Mouse (Mus musculus): ENCODE measurements around the gene Speg. TPM values are rescaled to one million over a fixed set of nuclear protein-coding genes. Genes with fewer than 3 reads are reported as not detected.
A peak's percentile ranks its signal among the peaks of the same experiment; 100 is the strongest.

Speg gene
- polyA plus RNA-seq, 1 experiment from 2014 or later, result 20.1 TPM

- Histone ChIP-seq H3K9me3 (ENCODE audit: control insufficient read depth) (no peaks in the 10 kb centered on the region), H3K27me3 (replicated peaks; ENCODE audit: control insufficient read depth, insufficient read depth, low read length) (peaks cover 72% of the 10 kb centered on the region), H3K36me3 (ENCODE audit: control insufficient read depth, insufficient read depth) (no peaks in the 10 kb centered on the region), H3K4me3 (ENCODE audit: low read depth, low read length) (0 out of 2 replicates have a peak overlapping the region, but pooled peaks have one; percentile 3), H3K4me1 (replicated peaks; ENCODE audit: control insufficient read depth, insufficient read depth, low read length) (peaks cover 9% of the 10 kb centered on the region), H3K27ac (ENCODE audit: low read depth, low read length) (no peak overlapping the region), H3K4me2 (replicated peaks; ENCODE audit: low read depth) (no peak overlapping the region), H3K9ac (ENCODE audit: low read depth, low read length) (no peak overlapping the region)
- 16% methylated on average over 8 of the region's 8 CpGs for WGBS
- no peak for ATAC-seq
- TF ChIP-seq CTCF (IDR thresholded peaks at IDR 0.05; ENCODE audit: low read depth), result no peak
These were observed 74.5 kb downstream of the Speg start for GRCm38 (mm10) chr1:75449377-75450135.

GRCm38 (mm10) chr1:75450314-75451005, 75.4 kb downstream of the Speg start, which contains the start of gene Asic4:
Gene Asic4 (plus strand): TSS chr1:75450436.
- no peak for TF ChIP-seq CTCF (IDR thresholded peaks at IDR 0.05; ENCODE audit: low read depth)
- H3K4me2 ChIP-seq (replicated peaks; ENCODE audit: low read depth), result peak within 1 kb of the TSS; percentile 50
- no peak within 1 kb of the TSS for H3K27ac ChIP-seq (ENCODE audit: low read depth, low read length)
- 0 out of 2 replicates have a peak within 1 kb of the TSS, but pooled peaks have one; percentile 3 for H3K4me3 ChIP-seq (ENCODE audit: low read depth, low read length)
- no peaks in the 10 kb centered on the region for H3K36me3 ChIP-seq (ENCODE audit: control insufficient read depth, insufficient read depth)
- H3K27me3 ChIP-seq (replicated peaks; ENCODE audit: control insufficient read depth, insufficient read depth, low read length), result peaks cover 78% of the 10 kb centered on the region
- H3K4me1 ChIP-seq (replicated peaks; ENCODE audit: control insufficient read depth, insufficient read depth, low read length), result peaks cover 9% of the 10 kb centered on the region
- no peak within 1 kb of the TSS for H3K9ac ChIP-seq (ENCODE audit: low read depth, low read length)
- ATAC-seq, result no peak
- H3K9me3 ChIP-seq (ENCODE audit: control insufficient read depth), result no peaks in the 10 kb centered on the region
- 1% methylated on average over 32 of the region's 35 CpGs for WGBS

GRCm38 (mm10) chr1:75451900-75452299, 76.8 kb downstream of the Speg start:
- Histone ChIP-seq H3K4me1 (replicated peaks; ENCODE audit: control insufficient read depth, insufficient read depth, low read length) (peaks cover 8% of the 10 kb centered on the region), H3K9me3 (ENCODE audit: control insufficient read depth) (no peaks in the 10 kb centered on the region), H3K27ac (ENCODE audit: low read depth, low read length) (no peak overlapping the region), H3K36me3 (ENCODE audit: control insufficient read depth, insufficient read depth) (no peaks in the 10 kb centered on the region), H3K9ac (ENCODE audit: low read depth, low read length) (no peak overlapping the region), H3K4me3 (ENCODE audit: low read depth, low read length) (no peak overlapping the region), H3K27me3 (replicated peaks; ENCODE audit: control insufficient read depth, insufficient read depth, low read length) (peaks cover 79% of the 10 kb centered on the region), H3K4me2 (replicated peaks; ENCODE audit: low read depth) (no peak overlapping the region)
- TF ChIP-seq CTCF (IDR thresholded peaks at IDR 0.05; ENCODE audit: low read depth), result no peak
- no peak for ATAC-seq
- WGBS, result 71% methylated on average over 5 of the region's 5 CpGs

- Histone ChIP-seq H3K4me2 (replicated peaks; ENCODE audit: low read depth) (no peak overlapping the region), H3K4me1 (replicated peaks; ENCODE audit: control insufficient read depth, insufficient read depth, low read length) (no peaks in the 10 kb centered on the region), H3K4me3 (ENCODE audit: low read depth, low read length) (no peak overlapping the region), H3K9me3 (ENCODE audit: control insufficient read depth) (no peaks in the 10 kb centered on the region), H3K27ac (ENCODE audit: low read depth, low read length) (no peak overlapping the region), H3K36me3 (ENCODE audit: control insufficient read depth, insufficient read depth) (no peaks in the 10 kb centered on the region), H3K9ac (ENCODE audit: low read depth, low read length) (no peak overlapping the region), H3K27me3 (replicated peaks; ENCODE audit: control insufficient read depth, insufficient read depth, low read length) (peaks cover 58% of the 10 kb centered on the region)
- WGBS, result 76% methylated on average over 3 of the region's 3 CpGs
- ATAC-seq, result no peak
- TF ChIP-seq CTCF (IDR thresholded peaks at IDR 0.05; ENCODE audit: low read depth), result no peak
These were observed 80.3 kb downstream of the Speg start for GRCm38 (mm10) chr1:75455433-75455832.

- peaks cover 53% of the 10 kb centered on the region for H3K27me3 ChIP-seq (replicated peaks; ENCODE audit: control insufficient read depth, insufficient read depth, low read length)
- no peak overlapping the region for H3K4me2 ChIP-seq (replicated peaks; ENCODE audit: low read depth)
- H3K9ac ChIP-seq (ENCODE audit: low read depth, low read length), result no peak overlapping the region
- no peak overlapping the region for H3K27ac ChIP-seq (ENCODE audit: low read depth, low read length)
- TF ChIP-seq CTCF (IDR thresholded peaks at IDR 0.05; ENCODE audit: low read depth), result no peak
- no peaks in the 10 kb centered on the region for H3K9me3 ChIP-seq (ENCODE audit: control insufficient read depth)
- WGBS, result 47% methylated on average over 5 of the region's 5 CpGs
- no peak overlapping the region for H3K4me3 ChIP-seq (ENCODE audit: low read depth, low read length)
- no peak for ATAC-seq
- no peaks in the 10 kb centered on the region for H3K36me3 ChIP-seq (ENCODE audit: control insufficient read depth, insufficient read depth)
- no peaks in the 10 kb centered on the region for H3K4me1 ChIP-seq (replicated peaks; ENCODE audit: control insufficient read depth, insufficient read depth, low read length)
These were observed 80.9 kb downstream of the Speg start for GRCm38 (mm10) chr1:75455948-75456347.

- H3K4me3 ChIP-seq (ENCODE audit: low read depth, low read length), result no peak overlapping the region
- H3K36me3 ChIP-seq (ENCODE audit: control insufficient read depth, insufficient read depth), result no peaks in the 10 kb centered on the region
- 24% methylated on average over 14 of the region's 14 CpGs for WGBS
- H3K4me2 ChIP-seq (replicated peaks; ENCODE audit: low read depth), result no peak overlapping the region
- H3K9me3 ChIP-seq (ENCODE audit: control insufficient read depth), result no peaks in the 10 kb centered on the region
- H3K27me3 ChIP-seq (replicated peaks; ENCODE audit: control insufficient read depth, insufficient read depth, low read length), result peaks cover 43% of the 10 kb centered on the region
- no peaks in the 10 kb centered on the region for H3K4me1 ChIP-seq (replicated peaks; ENCODE audit: control insufficient read depth, insufficient read depth, low read length)
- no peak overlapping the region for H3K9ac ChIP-seq (ENCODE audit: low read depth, low read length)
- ATAC-seq, result no peak
- peak; percentile 61 for TF ChIP-seq CTCF (IDR thresholded peaks at IDR 0.05; ENCODE audit: low read depth)
- no peak overlapping the region for H3K27ac ChIP-seq (ENCODE audit: low read depth, low read length)
These were observed 81.9 kb downstream of the Speg start for GRCm38 (mm10) chr1:75456746-75457564.

Data from intestine, postnatal 0 days (tissue).